Mouse (Mus musculus) frontal cortex, adult (tissue): ENCODE data around the gene Nmrk2.
"Not testable (repeated sequence)": the region's sequence is repeated elsewhere in the genome, so short reads cannot be mapped to it uniquely, and the experiment has no call there.

ENCODE experiments used
- ATAC-seq: cut with Nextera tagmentation; 2 replicates; pipeline ENCODE4 v1.9.2; 2017; ENCODE audit warnings: mild to moderate bottlenecking, moderate library complexity, mixed read lengths; ENCODE audit not compliant: low TSS enrichment

Nmrk2 gene

GRCm38 (mm10) chr10:81201807-81202758 is at the start of gene Nmrk2:
Nmrk2 (minus strand) TSS chr10:81202051.
- no peak for ATAC-seq

- no peak for ATAC-seq
These were observed 47.6 kb upstream of the Nmrk2 start for GRCm38 (mm10) chr10:81249442-81249841.

GRCm38 (mm10) chr10:81247804-81248203 is 46.0 kb upstream of the Nmrk2 start:
- ATAC-seq, result no peak

GRCm38 (mm10) chr10:81245166-81245565 is 43.3 kb upstream of the Nmrk2 start:
- ATAC-seq, result peak; percentile 31; the same call in 1 of the 2 replicates

GRCm38 (mm10) chr10:81244595-81244994 is 42.7 kb upstream of the Nmrk2 start:
- ATAC-seq, result peak; percentile 42; the same call in 1 of the 2 replicates

- no peak for ATAC-seq
These were observed 42.3 kb upstream of the Nmrk2 start for GRCm38 (mm10) chr10:81244146-81244545.

- ATAC-seq, result no peak
These were observed 40.2 kb upstream of the Nmrk2 start for GRCm38 (mm10) chr10:81242021-81242420.

GRCm38 (mm10) chr10:81240876-81241275 is 39.0 kb upstream of the Nmrk2 start:
- ATAC-seq, result no peak

GRCm38 (mm10) chr10:81238618-81239017 is 36.8 kb upstream of the Nmrk2 start:
- ATAC-seq, result no peak

GRCm38 (mm10) chr10:81236471-81237268 is 34.8 kb upstream of the Nmrk2 start:
- ATAC-seq, result no peak

GRCm38 (mm10) chr10:81234206-81234605 is 32.4 kb upstream of the Nmrk2 start:
- no peak for ATAC-seq

- no peak for ATAC-seq
These were observed 31.4 kb upstream of the Nmrk2 start for GRCm38 (mm10) chr10:81233226-81233585.

GRCm38 (mm10) chr10:81232580-81233225 is 30.9 kb upstream of the Nmrk2 start, which contains the start of gene Zfr2:
Zfr2 (plus strand) TSS chr10:81233155.
- ATAC-seq, result peak; percentile 63

GRCm38 (mm10) chr10:81231436-81231835 is 29.6 kb upstream of the Nmrk2 start:
- no peak for ATAC-seq

GRCm38 (mm10) chr10:81230438-81231332 is 28.8 kb upstream of the Nmrk2 start, which contains the start of gene Atcay:
Atcay (minus strand) TSS chr10:81230833.
- peak; percentile 78 for ATAC-seq

GRCm38 (mm10) chr10:81229735-81230437 is 28.0 kb upstream of the Nmrk2 start:
- ATAC-seq, result peak; percentile 42

- ATAC-seq, result not testable (repeated sequence)
These were observed 21.9 kb upstream of the Nmrk2 start for GRCm38 (mm10) chr10:81223731-81224130.

- no peak for ATAC-seq
These were observed 19.7 kb upstream of the Nmrk2 start for GRCm38 (mm10) chr10:81221402-81222015.

GRCm38 (mm10) chr10:81217964-81218363 is 16.1 kb upstream of the Nmrk2 start:
- ATAC-seq, result peak; percentile 52; the same call in 1 of the 2 replicates

GRCm38 (mm10) chr10:81217267-81217666 is 15.4 kb upstream of the Nmrk2 start:
- not testable (repeated sequence) for ATAC-seq
